Mouse (Mus musculus): ENCODE data around the gene Mbnl1.

Gene Mbnl1

DNA sequence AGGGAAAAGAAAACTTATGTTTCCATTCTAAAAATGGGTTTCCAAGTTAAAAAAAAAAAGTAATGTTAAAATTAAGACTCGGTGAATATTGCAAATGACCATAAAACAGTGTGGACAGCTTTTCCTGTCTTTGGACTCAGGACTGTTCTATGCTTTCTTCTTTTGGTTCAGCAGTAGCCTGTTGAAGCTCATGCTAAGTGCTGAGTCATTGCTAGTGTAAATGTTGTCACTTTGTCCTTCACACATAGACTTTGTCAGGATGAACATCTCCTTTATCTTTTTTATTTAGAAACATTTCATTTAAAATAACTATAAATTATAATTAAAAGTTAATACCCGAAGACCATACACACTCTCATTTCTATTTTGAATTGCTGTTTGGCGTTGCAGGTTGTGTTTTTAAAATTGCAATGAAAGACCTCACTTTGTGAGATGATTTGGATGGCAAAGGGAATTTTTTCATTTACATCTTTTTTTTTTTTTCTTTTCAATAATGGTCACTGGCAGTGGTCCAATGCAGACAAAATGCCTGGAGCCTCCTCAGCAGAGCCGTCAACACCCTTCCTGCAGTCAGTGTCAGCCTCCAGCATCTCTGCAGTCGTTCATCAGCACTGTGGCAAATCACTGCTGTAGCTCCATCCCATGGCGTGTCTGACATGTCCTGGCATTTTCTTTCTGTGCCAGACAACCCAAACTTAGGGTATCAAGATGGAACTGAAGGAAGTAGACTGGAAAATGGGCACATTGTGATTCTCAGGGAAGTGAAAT, 96.4 kb downstream of the Mbnl1 start:
- DNase-seq (ENCODE audit: low spot score in 2 of 2), result no peak

DNA sequence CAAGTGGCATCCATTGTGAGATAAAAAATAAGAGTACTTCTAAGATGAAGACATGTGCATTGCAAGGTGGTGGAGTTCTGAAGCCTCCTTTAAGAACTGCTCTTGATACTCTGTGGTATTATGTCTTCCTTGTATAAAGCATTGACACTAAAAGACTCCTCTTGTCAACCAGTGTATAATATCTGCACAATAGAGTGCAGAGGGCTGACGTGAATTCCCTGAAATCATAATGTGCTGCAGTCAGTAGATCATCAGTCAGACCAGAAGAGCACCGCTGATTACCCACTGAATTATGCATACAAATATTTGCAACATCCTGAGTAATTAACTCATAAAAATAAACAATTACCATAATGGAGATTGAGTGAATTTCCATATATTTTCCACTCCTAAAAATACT, 97.2 kb downstream of the Mbnl1 start:
- DNase-seq (ENCODE audit: low spot score in 2 of 2), result no peak

DNA sequence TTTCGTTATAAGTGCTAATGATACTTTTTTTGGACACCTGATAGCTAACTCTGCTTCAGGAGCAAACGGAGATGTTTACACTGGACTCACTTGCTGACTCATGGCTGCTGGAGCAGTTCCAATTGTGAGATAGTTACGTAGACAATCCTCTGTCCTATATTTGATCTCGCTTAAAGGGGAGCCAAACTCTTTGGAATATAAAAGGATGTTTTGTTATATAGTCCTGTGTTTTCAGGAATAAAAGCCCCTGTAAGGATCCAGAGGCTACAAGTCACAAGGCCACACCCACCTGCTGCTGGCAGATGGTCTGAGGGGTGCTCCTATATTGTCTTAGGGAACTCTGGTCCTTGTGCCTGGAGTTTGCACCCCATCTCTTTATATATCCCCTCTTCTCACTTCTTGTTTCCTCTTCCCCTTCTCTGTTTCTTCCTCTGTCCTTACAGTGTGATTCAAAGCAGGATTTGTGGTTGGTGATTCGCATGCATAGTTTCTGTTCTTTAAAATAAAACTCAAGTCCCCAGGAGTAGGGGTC, 97.9 kb downstream of the Mbnl1 start:
- peak; percentile 68 to 80 for DNase-seq (ENCODE audit: low spot score in 2 of 2)

DNA sequence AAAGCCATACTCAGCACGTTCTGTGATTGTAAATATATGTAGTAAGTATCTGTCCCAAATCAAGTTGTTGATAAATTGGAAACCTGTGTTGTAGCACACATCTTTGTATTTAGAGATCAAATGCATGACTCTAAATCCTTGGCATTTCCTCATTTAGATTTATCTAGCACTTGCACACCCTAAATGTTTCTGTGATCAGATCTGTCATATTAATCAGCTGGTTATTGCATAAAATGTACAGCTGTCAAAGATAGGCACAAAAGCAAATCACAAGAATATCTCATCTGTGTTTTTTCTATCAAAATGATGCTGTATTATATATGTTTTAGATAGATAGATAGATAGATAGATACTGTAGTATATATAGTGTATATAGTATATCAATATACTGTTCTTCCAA, 98.9 kb downstream of the Mbnl1 start:
- DNase-seq (ENCODE audit: low spot score in 2 of 2), result no peak

DNA sequence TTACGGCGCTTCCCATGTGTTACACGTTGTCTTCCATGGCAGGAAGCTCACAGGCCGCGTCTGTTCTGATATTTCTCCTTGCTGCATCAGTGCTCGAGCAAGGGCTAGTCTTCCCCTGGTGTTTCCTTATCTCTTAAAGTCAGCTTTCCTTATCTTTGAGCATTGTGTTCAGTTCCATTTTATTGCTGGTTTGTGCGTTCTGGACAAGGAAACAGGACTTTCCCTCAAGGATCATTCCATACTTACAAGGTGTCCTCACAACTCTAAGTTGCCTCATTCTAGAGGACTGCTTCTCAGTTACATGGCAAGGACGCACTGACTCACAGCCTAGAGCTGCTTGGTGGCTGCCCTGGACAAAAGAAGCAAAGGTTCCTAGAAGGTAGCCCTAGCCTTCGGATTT, 101.6 kb downstream of the Mbnl1 start:
- DNase-seq (ENCODE audit: low spot score in 2 of 2), result no peak

DNA sequence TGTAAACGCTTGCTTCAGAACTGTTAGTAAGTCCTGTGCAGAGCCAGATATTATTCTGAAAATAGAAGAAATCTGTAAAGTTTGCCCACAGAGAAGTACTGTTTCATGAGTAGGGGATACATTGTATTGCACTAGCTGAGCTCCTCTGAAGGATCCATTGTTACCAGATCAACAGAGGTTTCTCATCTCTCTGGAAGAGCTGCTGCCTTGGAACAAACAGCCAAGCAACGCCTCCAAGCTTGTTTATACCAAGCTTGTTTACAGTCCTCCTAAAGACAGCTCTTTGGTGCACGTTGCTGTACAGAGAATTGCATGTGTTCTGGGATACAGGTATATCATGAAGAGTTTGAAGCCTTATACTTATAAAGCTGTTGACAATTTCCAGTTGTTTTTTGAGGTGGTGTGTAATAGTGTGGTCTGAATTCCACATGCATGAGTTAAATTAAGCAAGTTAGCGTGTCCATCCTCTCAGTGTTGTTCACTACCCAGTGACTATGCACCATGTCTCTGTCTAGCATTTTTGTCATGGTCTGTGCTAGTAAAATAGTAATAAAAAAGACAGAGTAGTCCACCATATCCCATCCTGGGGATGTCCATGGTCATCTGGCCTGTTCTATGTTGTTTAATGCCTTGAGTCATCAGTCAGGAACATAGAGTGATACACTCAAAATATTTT, 102.4 kb downstream of the Mbnl1 start:
- DNase-seq (ENCODE audit: low spot score in 2 of 2), result no peak

DNA sequence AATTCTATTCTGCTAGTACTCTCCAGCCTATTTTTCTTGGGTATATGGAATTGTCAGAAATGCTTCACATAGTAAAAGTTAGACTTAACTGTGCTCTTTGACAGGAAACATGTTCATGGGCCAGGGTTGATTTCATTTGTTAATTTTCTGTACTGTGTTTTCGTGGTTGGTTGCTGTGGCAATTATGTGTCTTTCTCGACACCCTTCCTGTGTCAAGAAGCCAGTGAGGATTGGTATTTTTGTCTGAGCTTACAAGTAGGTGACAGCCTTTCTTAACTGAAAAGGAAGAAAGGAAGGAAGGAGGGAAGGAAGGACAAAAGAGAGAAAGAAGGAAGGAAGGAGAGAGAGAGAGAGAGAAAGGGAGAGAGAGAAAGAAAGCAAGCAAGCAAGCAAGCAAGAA, 103.3 kb downstream of the Mbnl1 start:
- no peak for DNase-seq (ENCODE audit: low spot score in 2 of 2)

DNA sequence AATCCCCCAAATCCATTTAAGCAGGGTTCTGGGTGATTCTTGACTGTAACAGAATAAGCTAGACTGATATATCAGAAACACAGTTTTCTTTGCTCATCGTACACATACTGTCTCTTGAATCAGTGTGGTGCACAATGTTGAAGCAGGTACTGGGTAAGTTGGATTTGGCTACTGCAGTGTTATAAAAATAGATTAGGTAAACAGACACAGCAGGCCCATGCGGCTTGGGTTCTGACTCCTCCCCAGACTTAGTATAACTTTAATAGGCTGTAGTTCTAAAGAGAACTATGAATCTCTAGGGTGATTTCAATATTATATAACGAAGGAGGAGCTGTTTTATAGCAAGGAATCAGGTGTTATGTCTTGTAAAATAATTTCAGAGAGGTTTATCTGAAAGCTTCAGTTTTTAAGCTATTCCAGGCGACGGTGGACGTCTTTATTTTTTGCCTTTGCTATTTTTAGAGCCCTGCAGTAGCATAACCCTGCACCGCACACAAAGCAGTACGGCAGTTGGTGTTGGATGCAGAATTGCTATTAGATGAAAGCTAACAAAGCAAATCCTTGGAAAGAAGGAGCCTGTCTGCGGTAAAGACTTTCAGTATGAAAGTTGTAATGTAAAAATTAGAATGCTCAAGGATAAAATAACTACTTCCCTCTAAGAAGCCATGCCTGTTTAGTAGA, 103.9 kb downstream of the Mbnl1 start:
- no peak for DNase-seq (ENCODE audit: low spot score in 2 of 2)

DNA sequence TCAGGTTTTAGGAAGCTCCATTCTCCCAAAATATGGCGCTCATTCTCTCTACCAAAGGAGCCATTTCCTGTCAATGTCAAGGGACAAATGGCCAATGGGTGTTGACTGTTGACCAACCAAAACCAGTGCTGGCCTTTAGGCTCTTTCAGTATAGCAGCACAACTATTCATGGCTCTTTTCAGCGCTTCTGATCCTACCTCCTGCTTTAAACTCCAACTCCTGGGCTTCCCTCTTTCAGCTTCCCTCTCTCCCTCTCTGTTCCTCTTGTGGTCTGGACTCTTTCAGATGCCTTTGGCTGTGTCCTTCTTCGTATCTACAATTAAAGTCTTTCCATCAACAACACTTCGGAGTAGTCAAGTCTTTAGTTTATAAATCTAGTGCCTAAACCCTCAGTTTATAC, 107.2 kb downstream of the Mbnl1 start:
- no peak for DNase-seq (ENCODE audit: low spot score in 2 of 2)

DNA sequence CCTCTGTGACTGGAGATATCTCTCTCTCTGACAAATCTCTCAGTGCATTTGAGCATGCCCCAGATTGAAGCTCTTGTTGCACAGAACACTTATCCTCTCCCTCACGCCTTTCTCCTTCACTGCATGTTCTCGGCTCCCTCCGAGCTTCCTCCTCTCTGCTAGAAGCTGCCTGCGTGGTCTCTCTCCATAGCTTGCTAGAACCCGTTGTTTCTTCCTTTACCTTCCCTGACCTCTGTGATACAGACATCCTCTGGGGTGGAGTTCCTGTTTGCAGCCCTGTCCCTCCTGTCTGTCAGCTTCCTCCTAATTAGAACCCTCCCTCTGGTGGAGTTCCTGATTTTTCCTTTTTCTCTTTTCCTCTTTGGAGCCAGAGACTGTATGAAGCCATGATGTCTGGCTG, 108.1 kb downstream of the Mbnl1 start:
- DNase-seq (ENCODE audit: low spot score in 2 of 2), result no peak

DNA sequence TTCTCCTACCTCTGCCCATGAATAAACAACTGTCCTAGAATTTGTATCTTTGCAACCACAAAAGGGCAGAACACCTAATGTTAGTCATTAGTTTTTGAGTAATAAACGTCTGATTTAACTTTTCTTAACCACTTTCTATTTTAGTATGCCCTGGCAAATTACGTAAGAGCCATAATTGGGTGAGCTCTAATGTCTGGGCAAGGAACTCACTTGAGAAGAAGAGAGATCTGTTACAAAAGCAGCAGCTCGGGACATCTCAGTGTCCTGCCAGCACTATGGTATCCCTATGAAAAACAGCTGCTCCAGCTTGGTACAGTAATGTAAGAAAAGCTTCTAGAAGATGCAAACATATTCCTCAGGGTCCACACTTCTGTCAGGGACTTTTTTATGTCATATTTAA, 109.5 kb downstream of the Mbnl1 start:
- no peak for DNase-seq (ENCODE audit: low spot score in 2 of 2)

DNA sequence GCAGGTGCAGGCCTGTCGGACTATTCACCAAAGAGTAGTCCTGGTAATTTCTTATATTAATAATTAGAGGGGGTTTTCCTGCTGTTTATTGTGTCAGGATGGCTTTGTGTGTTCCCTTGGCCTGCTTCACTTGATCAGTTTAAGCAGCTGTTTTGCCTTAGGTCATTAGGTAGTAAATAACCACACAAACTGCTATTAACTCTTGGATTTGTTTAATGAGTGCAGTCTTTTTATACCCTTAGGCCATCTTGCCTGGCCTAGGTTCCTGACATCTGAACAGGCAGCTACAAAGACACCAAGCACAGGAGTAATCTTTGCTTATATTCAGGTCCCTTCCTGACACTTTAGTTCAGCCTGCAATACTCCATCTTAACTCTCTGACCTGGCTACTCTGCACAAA, 110.0 kb downstream of the Mbnl1 start:
- DNase-seq (ENCODE audit: low spot score in 2 of 2), result no peak

DNA sequence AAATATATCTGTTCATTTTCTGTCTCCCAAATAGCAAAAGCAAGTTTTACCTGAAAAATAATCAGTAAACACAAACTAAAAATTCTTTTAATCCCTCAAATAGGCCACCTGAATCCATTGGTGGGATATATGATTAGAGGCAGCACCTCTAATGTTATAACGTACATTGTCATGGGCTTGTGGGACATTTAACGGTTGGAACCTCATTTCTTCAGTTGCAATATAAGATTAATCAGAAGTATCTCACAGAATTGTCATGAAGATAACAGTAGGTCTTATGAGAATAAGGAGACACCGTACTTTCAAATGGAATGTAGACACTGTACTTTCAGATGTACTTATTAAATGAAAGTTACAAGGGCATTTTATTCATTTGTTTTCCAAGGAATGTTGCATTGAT, 112.1 kb downstream of the Mbnl1 start:
- no peak for DNase-seq (ENCODE audit: low spot score in 2 of 2)

DNA sequence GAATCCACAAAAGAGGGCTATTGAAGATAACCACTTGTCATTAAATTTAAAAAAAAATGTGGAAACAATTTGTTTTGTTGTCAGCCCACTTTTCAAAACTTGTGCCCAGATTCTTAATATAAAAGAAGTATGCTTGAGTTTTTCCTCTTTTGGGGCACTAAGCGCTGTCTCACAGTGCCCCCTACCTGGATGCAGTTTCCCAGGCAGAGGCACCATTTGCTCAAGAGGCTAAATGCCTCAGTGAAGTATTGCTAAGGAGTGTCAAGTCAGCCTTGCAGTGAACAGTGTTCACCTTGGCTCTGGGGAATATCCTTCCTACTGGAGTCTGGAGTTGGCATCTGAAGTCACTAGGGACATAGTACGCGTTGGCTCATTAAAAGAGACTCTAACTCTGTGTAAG, 113.4 kb downstream of the Mbnl1 start:
- DNase-seq (ENCODE audit: low spot score in 2 of 2), result no peak

DNA sequence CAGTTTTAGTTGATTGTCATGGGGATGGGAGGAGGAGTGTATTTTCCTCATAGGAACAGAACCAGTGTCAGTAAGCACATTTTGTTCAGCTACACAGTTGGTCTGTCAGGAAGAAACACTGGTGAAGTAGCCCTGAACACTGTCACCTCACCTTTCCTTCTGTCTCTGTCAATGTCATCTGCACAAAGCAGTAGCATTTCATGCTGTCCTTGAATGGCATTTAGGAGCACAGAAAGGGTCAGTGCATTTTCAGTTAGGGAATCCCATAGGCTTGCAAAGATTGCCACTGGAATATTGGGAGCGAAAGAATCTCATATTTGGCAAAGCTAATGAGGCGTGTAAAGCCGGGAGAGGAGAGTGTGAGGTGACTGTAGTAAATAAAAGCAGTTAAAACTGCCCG, 114.5 kb downstream of the Mbnl1 start:
- no peak for DNase-seq (ENCODE audit: low spot score in 2 of 2)

DNA sequence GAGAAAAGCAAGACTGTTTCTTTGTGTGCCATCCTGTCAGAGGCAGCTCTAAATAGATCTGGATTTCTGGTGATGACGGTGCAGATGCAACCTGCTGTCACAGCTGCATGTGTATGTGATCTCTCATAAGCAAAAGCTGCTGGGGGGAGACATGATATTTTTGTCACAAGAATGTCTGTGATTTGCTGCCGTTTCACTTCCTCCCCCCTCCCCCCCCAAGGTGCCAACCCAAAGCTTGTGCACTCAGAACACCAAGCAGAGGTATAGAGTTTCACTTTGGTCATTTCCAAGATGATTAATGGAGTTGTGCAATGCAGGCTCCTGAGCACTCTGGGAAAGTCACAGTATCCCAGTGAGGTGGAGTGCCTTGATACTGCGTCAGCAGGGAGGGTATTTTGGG, 116.7 kb downstream of the Mbnl1 start:
- no peak for DNase-seq (ENCODE audit: low spot score in 2 of 2)

DNA sequence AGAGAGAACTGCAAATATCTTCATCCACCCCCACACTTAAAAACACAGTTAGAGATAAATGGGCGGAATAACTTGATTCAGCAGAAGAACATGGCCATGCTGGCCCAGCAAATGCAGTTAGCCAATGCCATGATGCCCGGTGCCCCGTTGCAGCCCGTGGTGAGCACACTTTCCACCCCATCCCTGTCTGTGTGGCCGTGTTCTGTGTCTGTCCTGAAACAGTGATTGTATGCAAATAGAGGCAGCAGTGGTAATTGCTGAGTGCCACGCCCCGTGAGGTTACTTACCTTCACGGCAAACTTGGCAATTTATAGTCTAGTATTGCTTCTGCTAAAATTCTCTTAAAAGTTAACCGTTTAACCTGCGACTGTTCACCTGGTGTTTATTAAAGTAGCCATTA, 123.0 kb downstream of the Mbnl1 start:
- DNase-seq (ENCODE audit: low spot score in 2 of 2), result no peak

DNA sequence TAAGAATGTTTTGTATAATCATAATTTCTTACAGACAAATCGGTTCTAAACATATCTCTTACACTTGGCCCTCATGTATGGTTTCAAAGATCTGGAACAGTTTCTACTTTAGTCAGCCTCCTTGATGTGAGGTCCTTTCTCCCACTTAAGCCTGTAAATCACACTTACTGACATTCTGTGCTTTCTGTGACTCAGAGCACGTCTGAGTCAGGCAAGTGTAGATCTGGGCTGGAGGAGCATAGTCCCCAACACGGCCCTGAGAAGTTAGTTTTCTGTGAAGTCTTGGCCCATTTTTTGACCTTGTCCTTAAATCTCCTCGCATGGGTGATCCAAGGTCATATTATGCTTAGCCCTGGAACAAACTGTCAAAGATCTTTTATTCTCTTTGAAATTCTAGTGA, 124.4 kb downstream of the Mbnl1 start:
- DNase-seq (ENCODE audit: low spot score in 2 of 2), result no peak

DNA sequence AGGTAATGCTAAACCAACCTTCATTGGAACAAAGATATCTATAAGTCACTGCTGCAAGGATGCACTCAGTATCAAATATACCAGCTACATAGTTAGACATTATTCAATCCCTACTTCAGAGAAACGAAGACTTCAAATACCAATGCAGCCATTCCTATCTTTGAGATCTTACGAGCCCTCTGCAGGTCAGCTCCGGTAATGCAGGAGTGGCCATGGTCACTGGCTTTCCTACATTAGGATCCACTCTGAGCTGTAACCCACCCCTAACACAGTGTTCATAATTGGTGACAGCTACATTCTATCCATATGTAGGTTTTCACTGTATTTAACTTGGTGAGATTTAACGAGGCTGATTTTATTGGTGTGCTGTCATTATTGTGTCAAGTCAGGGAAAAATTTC, 129.1 kb downstream of the Mbnl1 start:
- DNase-seq (ENCODE audit: low spot score in 2 of 2), result peak; percentile 57 to 70

DNA sequence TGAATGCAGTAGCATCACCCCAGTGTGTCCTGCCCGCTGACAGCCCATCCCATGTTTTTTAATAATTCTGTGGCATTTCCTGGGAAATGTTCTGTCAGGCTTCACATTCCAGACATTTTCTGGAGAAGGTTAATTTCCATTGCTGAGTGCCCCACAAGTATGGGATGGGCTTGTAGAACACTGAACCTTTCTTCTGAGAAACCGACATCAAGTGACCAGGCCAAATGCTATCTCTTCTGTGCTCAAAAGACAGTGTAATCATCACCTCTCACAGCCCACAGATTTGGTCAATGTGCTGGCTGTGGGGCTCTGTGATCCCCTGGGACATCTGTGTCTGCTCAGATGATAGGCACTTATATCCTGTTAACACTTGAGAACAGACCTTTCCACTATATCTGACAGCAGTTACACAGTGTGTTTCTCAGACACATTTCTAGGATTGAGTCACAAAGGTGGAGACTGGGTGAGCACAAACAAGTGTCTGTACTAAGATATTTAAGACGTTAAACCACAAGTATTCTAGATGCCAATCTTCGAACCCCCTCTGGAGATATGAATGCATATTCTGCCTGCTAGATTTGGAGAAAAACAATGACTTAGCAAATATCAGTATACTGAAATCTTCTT, 130.4 kb downstream of the Mbnl1 start:
- DNase-seq (ENCODE audit: low spot score in 2 of 2), result no peak

DNA sequence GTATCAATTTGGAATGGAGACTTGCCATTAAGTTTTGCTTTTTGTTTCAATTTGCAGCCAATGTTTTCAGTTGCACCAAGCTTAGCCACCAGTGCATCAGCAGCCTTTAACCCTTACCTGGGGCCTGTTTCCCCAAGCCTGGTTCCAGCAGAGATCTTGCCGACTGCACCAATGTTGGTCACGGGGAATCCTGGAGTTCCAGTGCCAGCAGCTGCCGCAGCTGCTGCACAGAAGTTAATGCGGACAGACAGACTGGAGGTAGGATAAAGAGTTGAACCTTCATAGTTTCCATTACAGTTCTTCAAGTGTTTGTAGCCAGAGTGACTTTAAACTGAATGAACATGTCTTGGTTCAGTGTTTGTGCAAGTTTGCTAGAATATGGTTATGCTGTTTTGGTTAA, 131.0 kb downstream of the Mbnl1 start:
- DNase-seq (ENCODE audit: low spot score in 2 of 2), result no peak

DNA sequence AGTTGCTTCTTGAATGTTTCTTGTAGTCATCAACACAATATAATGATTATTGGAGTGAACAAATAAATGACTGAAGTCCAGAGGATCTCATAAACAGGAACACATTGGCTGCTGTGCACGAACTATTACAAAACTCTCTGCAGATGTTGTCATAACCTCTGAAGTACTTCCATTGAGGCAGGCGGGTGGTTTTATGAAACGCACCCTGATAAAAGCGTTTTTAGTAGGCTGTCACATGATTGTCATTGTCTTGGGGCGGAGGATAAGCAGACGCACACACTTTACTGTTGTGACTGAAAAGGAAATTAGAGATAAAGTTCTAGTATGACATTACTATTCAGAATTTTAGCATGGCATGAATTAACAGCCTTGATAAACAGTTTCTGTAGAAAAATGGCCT, 131.6 kb downstream of the Mbnl1 start:
- no peak for DNase-seq (ENCODE audit: low spot score in 2 of 2)

Data from spleen, postnatal 14 days (tissue).